Mouse (Mus musculus): ENCODE results near the gene Gtf2ird1.
"Not testable (repeated sequence)": the region's sequence is repeated elsewhere in the genome, so short reads cannot be mapped to it uniquely, and the experiment has no call there.

The Gtf2ird1 gene

DNA sequence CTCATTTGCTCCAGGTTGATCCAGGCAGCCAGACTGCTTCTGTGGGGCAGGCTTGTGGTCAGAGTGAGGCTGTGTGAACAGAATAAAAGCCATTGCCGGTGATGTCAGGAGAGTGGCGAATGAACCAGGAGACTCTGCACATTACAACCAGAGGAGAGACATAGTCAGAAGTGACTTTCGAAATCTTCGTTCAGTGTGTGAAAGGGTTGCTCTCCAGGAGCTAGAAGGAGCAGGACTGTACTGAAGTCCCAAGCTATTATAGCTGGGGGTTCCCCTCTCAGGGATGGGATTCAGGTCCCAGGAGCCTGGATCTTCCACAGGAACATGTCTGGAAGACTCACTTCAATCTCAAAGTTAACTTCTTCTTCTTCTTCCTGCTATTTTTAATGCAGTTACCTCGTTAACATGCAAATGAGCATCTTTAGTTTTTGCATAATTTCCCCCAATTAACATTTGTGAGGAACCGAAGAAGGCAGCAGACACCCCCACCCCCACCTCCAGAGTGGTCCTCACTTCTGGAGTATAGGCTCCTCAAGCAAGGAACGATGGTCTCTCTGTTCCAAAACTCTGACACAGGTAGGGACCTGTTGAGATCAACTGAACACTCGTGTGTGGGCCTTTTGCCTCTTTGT, 14.1 kb upstream of the Gtf2ird1 start:
- DNase-seq, result no peak

DNA sequence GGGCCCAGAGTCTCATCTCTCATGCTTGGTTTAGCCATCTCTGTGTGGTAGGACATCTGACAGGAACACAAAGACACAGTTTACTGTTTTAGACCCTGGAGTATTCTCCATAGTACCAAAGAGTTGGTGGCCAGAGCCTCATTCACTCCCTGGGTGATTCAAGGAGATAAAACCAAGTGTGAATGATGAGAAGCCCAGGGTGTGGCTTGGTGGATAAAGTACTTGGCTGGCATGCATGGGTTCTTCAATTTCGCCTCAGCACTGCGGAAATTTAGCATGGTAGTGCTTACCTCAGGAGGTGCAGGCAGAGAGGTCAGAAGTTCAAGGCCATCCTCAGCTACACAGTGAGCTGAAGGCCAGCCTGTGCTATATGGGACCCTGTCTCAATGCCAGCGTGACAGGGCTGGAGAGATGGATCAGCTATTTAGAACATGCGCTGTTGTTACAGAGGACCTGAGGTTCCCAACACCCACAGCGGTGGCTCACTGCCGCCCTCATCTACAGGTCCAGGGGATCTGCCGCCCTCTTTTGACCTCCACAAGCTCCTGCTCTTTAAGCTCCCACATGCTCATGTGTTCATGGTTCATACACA, 13.1 kb upstream of the Gtf2ird1 start:
- no peak for DNase-seq

DNA sequence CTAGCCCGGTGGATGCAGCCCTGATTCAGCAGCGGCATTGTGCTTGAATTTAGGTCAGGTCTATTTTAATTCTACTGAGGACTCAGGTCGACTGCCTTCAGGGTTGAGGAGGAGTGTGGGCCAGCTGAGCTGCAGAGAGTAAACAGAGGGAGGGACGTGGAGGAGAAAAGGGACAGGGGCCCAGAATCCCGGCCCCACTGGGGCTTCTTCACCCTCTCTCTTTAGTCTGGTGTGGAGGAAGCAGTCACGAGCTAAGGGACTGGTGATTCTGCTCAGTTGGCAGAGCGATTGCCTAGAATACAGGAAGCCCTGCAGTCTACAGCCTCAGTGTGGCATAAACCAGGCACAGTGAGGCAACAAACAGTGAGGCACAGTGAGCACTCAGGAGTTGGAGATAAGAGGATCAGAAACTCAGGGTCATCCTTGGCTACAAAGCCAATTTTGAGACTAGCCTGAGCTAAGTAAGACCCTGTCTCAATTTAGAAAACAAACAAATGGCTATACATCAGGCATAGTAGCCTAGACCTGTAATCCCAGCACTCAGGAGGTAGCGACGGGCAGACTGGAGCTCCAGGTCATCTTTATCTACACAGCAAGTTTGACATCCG, 11.7 kb upstream of the Gtf2ird1 start:
- DNase-seq, result no peak

DNA sequence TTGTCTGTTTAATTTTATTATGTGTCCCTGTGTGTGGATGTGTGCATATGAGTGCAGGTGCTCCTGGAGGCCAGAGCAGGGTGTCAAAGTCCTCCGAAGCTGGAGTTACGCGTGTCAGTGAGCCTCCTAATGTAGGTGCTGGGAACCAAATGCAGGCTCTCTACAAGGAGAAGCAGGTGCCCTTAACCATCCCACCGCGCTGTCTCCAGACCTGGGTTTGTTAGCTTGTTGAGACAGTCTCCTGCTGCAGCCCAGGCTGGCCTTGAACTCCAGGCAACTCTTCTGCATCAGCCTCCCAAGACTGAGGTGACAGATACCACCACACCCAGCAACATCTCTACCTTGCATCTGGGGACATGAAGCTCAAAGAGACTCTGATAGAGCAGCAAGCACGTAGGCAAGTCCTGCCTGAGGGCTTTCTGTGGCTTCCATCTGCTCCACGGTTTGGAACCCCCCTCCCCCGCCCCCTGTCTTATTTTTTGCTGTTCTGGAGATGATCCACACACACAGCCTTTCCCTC, 10.6 kb upstream of the Gtf2ird1 start:
- no peak for DNase-seq

DNA sequence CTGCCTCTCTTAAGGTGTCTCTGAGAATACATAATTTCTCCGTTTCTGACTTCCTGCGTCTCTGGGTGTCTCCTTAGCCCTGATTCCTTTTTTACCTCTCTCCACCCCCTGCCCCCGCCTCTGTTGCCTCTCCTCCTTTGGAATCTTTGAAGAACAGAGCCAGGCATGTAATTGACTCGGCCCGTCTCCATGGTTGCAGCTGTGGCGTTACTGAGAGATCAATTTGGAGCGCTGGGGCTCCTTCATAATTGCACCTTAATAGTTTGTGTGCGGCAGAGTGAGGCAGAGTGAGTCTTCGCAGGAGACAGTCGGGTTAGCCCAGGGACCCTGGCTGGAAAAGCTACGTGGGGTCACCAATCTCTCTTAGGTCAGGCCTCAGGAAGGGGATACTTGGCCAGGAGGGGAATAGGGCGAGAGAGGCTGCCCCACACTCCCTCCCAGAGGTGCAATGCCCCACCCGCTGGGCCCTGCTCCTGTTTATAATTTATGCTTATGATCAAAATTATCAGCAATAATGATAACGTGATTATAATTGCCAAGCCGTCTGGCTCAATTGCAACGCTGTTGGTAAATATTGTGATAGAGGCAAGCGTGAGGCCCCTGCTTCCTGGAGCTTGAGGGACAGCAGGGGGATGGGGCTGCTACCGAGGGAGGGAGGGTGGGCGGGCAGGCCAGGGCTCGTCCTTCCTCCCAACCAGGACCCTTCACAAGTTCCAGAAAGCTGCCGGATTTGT, 9.9 kb upstream of the Gtf2ird1 start:
- no peak for DNase-seq

DNA sequence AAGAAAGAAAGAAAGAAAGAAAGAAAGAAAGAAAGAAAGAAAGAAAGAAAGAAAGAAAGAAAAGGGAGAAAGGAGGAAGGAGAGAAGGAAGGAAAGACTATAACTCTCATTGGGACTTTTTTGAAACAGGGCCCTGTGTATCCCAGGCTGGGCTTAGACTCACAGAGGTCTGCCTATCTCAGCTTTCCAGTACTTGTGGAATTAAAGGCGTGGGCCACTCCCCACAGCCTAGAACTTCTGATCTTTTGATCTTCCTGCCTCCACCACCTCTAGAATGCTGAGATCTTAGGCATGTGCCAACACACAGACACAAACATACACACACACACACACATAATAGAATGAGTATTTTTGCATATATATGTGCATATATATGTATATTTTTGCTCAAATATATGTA, 8.7 kb upstream of the Gtf2ird1 start:
- DNase-seq, result no peak

DNA sequence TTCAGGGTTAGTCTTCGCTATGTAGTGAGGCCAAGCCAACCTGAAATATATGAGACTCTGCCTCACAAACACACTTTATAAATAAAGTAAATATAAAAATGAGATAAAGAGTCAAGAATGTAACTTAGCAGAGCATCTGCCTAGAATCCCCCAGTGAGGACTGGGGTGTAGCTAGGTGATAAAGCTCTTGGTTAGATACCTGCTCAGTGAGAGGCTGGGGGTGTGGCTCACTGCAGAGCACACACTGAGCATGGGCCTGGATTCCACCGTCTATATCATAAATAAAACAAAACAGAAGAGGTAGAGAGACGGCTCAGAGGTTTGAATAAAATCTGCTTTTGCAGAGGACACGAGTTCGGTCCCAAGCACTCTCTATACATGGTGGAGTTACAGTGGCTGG, 7.7 kb upstream of the Gtf2ird1 start:
- no peak for DNase-seq

DNA sequence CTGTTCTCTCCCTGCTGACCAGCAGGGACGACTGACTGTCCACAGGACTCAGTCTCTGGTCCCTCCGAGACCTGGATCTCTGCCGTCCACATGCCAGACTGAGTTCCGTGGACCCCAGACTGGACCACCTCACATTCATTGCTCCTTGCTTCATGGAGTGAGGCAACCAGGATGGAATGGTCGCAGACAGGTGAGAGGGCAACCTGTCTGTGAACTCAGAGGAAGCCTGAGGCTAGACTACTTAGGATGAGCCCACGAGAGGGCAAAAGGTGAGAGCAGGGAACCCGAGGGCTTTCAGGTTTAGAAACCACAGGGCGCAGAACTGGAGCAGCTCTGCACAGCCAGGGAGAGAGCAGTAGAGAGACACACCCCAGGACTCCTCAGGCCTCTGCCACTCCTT, 6.2 kb upstream of the Gtf2ird1 start:
- no peak for DNase-seq

DNA sequence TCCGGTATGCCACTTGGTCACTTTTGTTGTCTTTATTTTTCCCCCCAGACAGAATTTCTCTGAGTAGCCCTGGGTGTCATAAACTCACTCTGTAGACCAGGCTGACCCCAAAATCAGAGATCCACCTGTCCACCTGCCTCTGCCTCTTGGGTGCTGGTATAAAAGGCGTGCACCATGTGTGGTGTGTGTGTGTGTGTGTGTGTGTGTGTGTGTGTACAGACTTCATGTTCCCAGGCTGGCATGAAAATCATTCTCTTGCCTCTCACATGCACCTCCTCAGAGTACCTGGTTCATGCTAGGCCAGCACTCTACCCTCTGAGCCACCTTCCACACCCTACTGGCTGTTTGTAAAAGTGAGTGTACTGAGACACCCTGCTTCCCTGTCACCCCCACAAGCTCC, 5.8 kb upstream of the Gtf2ird1 start:
- no peak for DNase-seq

DNA sequence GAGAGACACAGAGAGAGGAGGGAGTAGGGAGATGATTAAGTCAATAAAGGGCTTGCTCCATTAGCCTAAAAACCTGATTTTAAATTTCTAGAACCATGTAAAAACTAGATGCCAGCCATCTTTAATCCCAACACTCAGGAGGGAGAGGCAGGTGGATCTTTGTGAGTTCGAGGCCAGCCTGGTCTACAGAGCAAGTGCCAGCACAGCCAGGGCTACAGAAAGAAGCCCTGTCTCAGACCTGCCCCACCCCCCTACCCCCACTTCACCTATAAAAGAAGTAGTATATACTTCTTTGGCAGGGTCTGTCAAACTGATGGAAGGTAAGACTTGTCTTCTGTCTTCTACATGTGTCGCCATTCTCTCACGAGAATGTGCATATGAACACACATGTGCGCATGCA, 4.0 kb upstream of the Gtf2ird1 start:
- no peak for DNase-seq

DNA sequence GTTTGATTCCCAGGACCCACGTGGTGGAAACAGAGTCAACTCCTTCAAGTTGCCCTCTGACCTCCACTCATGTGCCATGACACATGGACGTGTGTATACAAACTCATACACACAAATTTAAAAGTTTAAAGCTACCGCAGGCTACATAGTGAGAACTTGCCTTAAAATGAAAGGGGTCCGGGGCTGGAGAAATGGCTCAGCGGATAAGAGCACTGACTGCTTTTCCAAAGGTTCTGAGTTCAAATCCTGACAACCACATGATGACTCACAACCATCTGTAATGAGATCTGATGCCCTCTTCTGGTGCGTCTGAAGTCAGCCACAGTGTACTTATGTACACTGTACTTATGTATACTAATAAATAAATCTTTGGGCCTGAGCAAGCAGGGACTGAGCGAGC, 2.6 kb upstream of the Gtf2ird1 start:
- no peak for DNase-seq

DNA sequence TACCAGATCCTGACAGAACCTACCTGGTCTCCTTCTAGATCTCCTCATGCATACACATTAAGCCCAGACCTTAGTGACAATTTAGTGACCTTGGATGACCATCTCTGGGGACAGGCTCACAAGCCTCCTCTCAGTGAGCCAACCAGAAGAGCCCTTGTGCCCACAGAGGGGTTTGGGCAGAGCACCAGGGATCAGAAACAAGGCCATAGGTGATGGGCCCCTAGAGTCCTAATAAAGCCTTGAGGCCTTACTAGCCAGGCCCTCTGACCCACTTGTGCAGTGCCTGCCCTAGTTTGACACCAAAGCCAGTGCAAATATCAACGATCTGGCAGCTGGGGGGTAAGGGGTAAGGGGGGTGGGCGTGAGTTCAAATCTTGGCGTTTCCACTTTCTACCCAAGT, 1.9 kb upstream of the Gtf2ird1 start:
- no peak for DNase-seq

DNA sequence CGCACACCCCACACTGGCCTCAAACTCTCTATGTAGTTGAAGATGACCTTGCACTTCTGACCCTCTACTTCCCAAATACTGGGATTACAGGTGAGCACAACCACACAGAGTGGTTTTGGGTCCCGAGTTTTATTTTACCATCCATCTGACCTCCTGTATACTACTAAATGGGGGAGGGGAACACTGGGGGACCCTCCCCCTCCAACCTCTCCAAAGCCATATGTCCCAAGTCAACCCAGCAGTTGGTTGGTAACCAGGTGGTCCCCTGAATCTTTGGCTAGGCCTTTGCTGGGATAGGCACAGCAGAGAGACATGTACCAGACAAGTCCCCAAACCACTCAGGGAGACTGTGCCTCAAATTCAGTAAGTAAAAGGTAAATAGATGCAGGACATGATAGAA, 855 bp upstream of the Gtf2ird1 start:
- no peak for DNase-seq

DNA sequence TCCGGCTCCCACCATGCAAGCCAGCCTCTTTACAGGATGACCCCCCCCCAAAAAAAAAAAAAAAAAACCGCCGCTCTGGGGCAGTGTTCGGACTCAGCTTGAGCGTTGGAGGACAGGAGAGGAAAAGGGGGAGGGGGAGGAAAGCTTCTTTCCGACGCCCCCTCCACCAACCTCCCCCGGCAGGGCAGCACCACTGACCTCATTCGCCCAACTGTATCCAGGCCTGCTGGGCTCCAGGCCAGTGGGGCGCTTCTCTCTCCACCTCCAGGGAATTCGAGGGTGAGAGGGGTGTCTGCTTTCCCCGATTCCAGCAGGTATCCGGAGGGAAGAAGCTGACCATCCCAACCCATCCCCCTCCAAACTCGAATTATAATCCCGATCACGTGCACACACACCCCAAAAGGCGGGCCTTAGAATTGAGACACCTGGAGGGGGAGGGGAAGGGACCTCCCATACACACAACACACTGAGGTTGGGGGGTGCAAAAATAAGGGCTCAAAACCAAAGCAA, 547 bp downstream of the Gtf2ird1 start:
- DNase-seq, result peak; percentile 74

DNA sequence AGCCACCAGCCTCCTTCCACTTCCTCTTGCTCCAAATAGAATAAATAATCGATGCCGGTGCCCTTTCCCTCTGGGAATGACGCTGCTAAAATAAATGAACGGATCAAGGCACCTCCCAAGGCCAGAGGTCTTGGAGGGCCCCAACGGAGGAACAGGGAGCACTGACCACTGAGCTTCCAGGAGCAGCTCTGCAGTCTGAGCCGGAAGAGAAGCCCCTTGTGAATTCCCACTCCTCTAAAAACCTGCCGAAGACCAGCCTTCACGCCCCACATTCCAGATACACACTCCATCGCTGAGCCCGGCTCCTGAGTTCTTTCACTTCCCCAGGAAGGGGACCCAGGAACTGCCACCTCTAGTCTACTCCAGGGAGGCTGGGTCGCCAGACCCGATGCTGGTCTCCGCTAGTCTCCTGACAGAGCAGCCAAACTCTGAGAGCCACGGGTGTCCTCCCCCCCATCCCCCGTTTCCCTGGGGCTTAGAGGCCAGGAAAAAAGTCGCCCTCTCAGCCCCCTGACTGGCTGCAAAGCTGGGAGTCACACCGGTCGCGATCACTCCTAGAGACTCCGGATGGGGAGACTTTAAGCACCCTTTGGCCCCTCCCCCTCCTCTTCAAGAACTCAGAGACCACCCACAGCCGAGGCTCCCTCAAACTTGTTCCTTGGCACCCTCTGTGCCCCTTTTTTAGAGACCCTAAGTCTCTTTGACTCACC, 1.2 kb downstream of the Gtf2ird1 start:
- DNase-seq, result peak; percentile 53

DNA sequence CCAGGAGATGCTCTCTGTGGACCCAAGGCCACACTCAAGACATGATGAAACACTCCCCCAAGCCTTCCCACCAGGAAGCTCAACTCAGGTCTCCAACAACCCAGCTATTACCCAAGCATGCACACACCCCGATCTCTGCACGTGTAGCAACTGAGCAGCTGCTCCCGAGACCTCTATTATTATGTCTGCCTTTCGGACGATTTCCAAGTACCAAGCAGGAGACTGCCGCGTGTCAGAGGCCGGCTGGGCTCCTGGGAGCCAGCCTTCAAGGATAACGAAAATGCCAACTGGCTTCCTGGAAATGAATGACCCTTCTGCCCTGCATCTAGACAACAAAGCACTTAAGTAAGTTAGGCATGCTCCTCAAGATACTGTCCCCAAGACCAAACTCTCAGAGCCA, 2.1 kb downstream of the Gtf2ird1 start:
- no peak for DNase-seq

DNA sequence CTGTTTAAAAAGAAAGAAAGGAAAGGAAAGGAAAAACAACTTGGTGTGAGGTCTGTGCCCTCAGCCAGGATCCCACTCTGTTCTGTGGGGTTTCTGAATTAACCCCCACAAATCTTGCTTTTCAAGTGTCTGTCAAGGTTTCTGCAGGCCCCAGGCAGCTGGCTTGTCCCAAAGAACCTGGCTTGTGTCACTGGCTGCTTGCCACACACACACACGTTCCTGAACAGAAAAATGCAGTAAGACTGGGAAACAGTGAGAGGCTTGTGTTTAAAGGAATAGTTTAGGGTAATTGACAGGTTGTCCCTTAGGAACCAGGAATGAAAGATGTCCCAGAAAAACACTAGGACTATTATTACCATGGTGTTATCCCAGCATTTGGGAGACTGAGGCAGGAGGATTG, 2.9 kb downstream of the Gtf2ird1 start:
- no peak for DNase-seq

DNA sequence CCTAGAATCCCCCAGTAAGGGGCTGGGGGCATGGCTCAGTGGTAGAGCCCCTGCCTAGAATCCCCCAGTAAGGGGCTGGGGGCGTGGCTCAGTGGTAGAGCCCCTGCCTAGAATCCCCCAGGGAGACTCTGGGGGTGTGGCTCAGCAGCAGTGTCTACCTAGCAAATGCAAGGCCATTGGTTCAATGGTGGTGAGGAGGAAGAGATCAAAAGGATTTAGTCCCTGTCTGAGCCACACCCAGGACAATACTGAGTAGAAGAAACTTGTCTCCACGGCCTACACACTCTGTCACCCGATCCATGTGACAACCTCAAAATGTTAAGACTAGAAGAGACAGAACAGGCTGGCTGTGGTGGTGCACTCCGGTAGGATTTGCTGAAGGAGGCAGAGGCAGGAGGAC, 9.8 kb downstream of the Gtf2ird1 start:
- not testable (repeated sequence) for DNase-seq

DNA sequence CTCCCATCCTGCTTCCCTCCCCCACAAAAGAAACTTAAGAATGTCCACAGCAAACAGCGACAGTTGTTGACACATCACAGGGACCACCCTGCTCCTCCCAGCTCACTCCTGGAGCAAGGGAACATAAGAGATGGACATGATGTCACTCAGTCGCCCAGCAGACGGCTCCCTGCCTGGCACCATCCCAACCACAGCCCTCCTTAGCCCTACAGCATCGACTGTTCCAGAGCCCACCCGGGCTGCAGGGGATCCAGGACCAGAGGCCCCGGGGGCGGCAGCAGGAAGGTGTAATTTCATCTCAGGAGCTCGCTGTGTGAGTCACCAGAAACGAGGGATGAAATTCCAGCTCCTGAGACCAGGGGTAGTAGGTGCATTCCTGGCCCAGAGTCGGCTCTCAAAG, 10.6 kb downstream of the Gtf2ird1 start:
- no peak for DNase-seq

DNA sequence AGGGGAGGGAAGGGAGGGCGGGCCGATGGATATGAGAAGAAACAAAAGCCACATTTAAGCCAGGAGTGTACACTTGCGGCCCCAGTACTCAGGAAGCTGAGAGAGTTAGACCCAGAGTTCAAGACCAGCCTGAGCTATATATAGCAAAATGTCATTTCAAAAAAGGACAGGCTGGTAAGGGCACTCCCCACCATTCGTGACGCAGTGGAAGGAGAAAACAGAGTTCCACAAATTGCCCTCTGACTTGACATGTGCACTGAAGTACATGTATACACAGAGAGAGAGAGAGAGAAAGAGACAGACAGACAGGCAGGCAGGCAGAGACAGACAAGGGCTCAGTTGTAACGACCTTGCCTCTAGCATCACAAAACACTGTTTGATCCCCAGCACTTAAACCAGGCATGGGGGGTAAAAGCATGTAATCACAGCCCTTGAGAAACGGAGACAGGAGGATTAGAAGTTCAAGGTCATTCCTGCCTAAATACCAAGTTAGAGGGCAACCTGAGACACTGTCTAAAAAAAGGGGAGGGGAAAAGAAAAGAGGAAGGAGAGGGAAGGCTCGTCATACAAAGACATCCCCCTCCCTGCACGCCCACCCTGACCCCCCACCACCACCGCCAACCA, 11.2 kb downstream of the Gtf2ird1 start:
- DNase-seq, result no peak

DNA sequence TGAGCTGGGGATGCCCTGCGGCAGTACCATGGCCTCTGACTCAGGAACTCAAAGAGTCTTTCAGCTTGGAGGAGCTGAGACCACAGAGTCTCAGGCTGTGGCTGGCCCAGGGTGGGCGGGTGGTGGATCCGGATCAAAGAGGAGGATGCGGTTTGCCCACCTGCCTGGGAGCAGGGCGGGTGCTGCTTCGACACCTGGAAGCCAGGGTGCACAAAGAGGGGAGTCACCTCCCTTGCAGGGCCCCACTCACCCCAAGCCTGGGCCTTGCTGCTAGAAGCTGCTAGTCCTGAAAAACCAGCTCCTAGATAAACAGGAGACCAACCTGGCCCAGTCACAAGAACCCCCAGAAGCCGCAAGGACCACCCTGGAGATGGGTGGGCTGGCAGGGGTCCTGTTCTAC, 12.0 kb downstream of the Gtf2ird1 start:
- DNase-seq, result no peak

DNA sequence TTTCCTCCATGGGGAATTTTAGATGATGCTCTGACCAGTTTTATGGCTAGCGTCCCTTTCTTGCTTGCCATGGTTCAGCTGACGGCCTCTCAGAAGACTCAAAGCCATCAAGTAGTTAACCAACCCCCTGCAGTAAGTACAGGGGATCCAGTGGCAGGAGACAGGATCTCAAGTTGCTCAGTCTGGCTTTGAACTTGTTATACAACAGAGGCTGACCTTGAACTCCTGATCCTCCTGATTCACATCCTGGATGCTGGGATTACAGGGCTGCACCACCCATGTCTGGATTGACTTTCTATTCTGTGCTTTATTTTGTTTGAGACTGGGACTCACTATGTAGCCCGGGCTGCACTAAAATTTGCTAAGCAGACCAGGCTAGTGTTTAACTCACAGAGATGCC, 14.4 kb downstream of the Gtf2ird1 start:
- DNase-seq, result no peak

DNA sequence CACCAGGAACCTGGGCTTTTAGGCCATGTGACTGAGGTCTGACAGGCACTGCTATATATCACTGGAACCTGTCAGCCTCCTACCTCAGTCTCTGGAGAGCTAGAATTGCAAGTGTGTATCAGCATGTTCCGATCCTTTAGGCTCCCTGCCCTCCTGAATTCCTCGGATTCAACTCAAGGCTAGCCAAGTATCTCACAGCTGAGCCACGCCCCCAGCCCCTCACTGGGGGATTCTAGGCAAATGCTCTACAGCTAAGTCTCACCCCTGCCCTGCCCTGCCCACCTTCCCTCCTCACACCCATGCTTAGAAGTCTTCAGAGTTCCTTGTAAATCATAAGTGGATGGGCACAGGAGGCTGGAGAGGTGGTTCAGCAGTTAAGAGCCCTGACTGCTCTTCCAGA, 15.4 kb downstream of the Gtf2ird1 start:
- no peak for DNase-seq
